Mouse (Mus musculus) kidney, embryonic 16.5 days (tissue): ENCODE results near the gene Wnk2. TPM values are rescaled to one million over a fixed set of nuclear protein-coding genes. Genes with fewer than 3 reads are reported as not detected.

ENCODE experiments used
- ATAC-seq: fragments of 200-750 bp; cut with Nextera tagmentation; 2 replicates; pipeline ENCODE4 v1.8.0; 2017; ENCODE audit warnings: moderate TSS enrichment; ENCODE audit not compliant: low FRiP score, low TSS enrichment
- H3K27ac ChIP-seq: fragments of 300-500 bp; sonication (generic); 2 replicates; pipeline ENCODE4 v1.5.1; 2014; ENCODE audit warnings: low read length
- H3K27me3 ChIP-seq: fragments of 300-500 bp; sonication (generic); 2 replicates; pipeline ENCODE4 v1.6.1; 2014; ENCODE audit warnings: low read length, control low read depth, mixed read lengths; ENCODE audit not compliant: insufficient read depth
- H3K36me3 ChIP-seq: fragments of 300-500 bp; sonication (generic); 2 replicates; pipeline ENCODE4 v1.6.1; 2014; ENCODE audit warnings: low read length, control low read depth, mixed read lengths; ENCODE audit not compliant: insufficient read depth
- H3K4me1 ChIP-seq: fragments of 300-500 bp; sonication (generic); 2 replicates; pipeline ENCODE4 v1.6.1; 2014; ENCODE audit warnings: low read length, control low read depth, mixed read lengths; ENCODE audit not compliant: insufficient read depth
- H3K4me2 ChIP-seq: fragments of 300-500 bp; sonication (generic); replicated peaks from 2 replicates; pipeline ENCODE4 v1.6.1; 2014; ENCODE audit warnings: low read depth, low read length
- H3K4me3 ChIP-seq: fragments of 300-500 bp; sonication (generic); 2 replicates; pipeline ENCODE4 v1.5.1; 2014; ENCODE audit warnings: mild to moderate bottlenecking, low read length
- H3K9ac ChIP-seq: fragments of 300-500 bp; sonication (generic); replicated peaks from 2 replicates; pipeline ENCODE4 v1.6.1; 2014; ENCODE audit warnings: low read length
- H3K9me3 ChIP-seq: fragments of 300-500 bp; sonication (generic); 2 replicates; pipeline ENCODE4 v1.6.1; 2016; ENCODE audit warnings: low read length, control low read depth
- WGBS: fragments of 180-500 bp; shearing (Covaris S2); extraction: QIAGEN DNeasy Blood & Tissue Kit; methylation state at CpG from one replicate; pipeline ENCODE4 v1.1.7; 2014; 5-methylcytosine and 5-hydroxymethylcytosine counted together
- polyA plus RNA-seq: library from polyadenylated mRNA; unstranded; fragments of >200 nt; fragmentation: Nextera tagmentation; extraction: Ambion mirVana; gene quantifications from 2 replicates; pipeline ENCODE4 v1.2.1, GENCODE M21; 2015

Wnk2 gene
- polyA plus RNA-seq, 1 experiment from 2014 or later: 1.0 TPM

- no peaks in the 10 kb centered on the region for H3K9me3 ChIP-seq
- 57% methylated on average over 12 of the region's 12 CpGs for WGBS
- H3K4me1 ChIP-seq: peaks cover 58% of the 10 kb centered on the region
- no peaks in the 10 kb centered on the region for H3K27me3 ChIP-seq
- no peak for ATAC-seq
- no peaks in the 10 kb centered on the region for H3K36me3 ChIP-seq
- no peak overlapping the region for H3K4me3 ChIP-seq
- H3K9ac ChIP-seq: peak overlapping the region; percentile 37; the same call in 1 of the 2 replicates
- H3K27ac ChIP-seq: peak overlapping the region; percentile 64
- peak overlapping the region; percentile 15; the same call in 1 of the 2 replicates for H3K4me2 ChIP-seq
Measured at GRCm38 (mm10) chr13:49189970-49190870, 42.4 kb upstream of the Wnk2 start.

GRCm38 (mm10) chr13:49188966-49189360 is 41.1 kb upstream of the Wnk2 start:
- no peak overlapping the region for H3K27ac ChIP-seq
- peak overlapping the region; percentile 97; the same call in 1 of the 2 replicates for H3K4me2 ChIP-seq
- H3K27me3 ChIP-seq: no peaks in the 10 kb centered on the region

GRCm38 (mm10) chr13:49188219-49188965 is 40.6 kb upstream of the Wnk2 start:
- 29% methylated on average over 15 of the region's 15 CpGs for WGBS
- peak overlapping the region; percentile 97 for H3K4me2 ChIP-seq
- peak; percentile 9; the same call in 1 of the 2 replicates for ATAC-seq
- peak overlapping the region; percentile 83 for H3K9ac ChIP-seq
- peak overlapping the region; percentile 75 for H3K27ac ChIP-seq
- no peaks in the 10 kb centered on the region for H3K9me3 ChIP-seq
- peak overlapping the region; percentile 79 for H3K4me3 ChIP-seq
- H3K36me3 ChIP-seq: no peaks in the 10 kb centered on the region
- H3K4me1 ChIP-seq: peaks cover 58% of the 10 kb centered on the region
- H3K27me3 ChIP-seq: no peaks in the 10 kb centered on the region

More at GRCm38 (mm10) chr13:49188966-49189360, 41.1 kb upstream of the Wnk2 start:
- ATAC-seq: no peak
- peaks cover 58% of the 10 kb centered on the region for H3K4me1 ChIP-seq
- H3K9ac ChIP-seq: no peak overlapping the region
- 56% methylated on average over 2 of the region's 2 CpGs for WGBS
- H3K9me3 ChIP-seq: no peaks in the 10 kb centered on the region
- H3K36me3 ChIP-seq: no peaks in the 10 kb centered on the region
- no peak overlapping the region for H3K4me3 ChIP-seq

GRCm38 (mm10) chr13:49187288-49188218 is 39.7 kb upstream of the Wnk2 start, which contains the start of gene Ninj1:
TSS of gene Ninj1 (plus strand) at chr13:49187485.
- Histone ChIP-seq H3K36me3 (no peaks in the 10 kb centered on the region), H3K27ac (peak within 1 kb of the TSS; percentile 76), H3K9ac (peak within 1 kb of the TSS; percentile 83), H3K4me1 (peaks cover 56% of the 10 kb centered on the region), H3K27me3 (no peaks in the 10 kb centered on the region), H3K4me2 (peak within 1 kb of the TSS; percentile 97), H3K4me3 (peak within 1 kb of the TSS; percentile 79), H3K9me3 (no peaks in the 10 kb centered on the region)
- ATAC-seq: peak; percentile 92
- WGBS: under 1% methylated on average over 74 of the region's 87 CpGs

- Histone ChIP-seq H3K4me2 (peak overlapping the region; percentile 97), H3K4me1 (peaks cover 49% of the 10 kb centered on the region), H3K4me3 (peak overlapping the region; percentile 79), H3K27ac (peak overlapping the region; percentile 76), H3K27me3 (no peaks in the 10 kb centered on the region), H3K9me3 (no peaks in the 10 kb centered on the region), H3K36me3 (no peaks in the 10 kb centered on the region), H3K9ac (peak overlapping the region; percentile 75)
- 25% methylated on average over 11 of the region's 11 CpGs for WGBS
- peak; percentile 13 for ATAC-seq
Measured at GRCm38 (mm10) chr13:49186798-49187287, 39.0 kb upstream of the Wnk2 start.

- Histone ChIP-seq H3K4me1 (peaks cover 17% of the 10 kb centered on the region), H3K9me3 (no peaks in the 10 kb centered on the region), H3K27ac (no peak overlapping the region), H3K4me3 (no peak overlapping the region), H3K9ac (no peak overlapping the region), H3K36me3 (no peaks in the 10 kb centered on the region), H3K27me3 (no peaks in the 10 kb centered on the region), H3K4me2 (no peak overlapping the region)
- 40% methylated on average over 5 of the region's 5 CpGs for WGBS
- ATAC-seq: no peak
Measured at GRCm38 (mm10) chr13:49183646-49184045, 35.8 kb upstream of the Wnk2 start.

GRCm38 (mm10) chr13:49183161-49183560 is 35.3 kb upstream of the Wnk2 start:
- no peak for ATAC-seq

GRCm38 (mm10) chr13:49181411-49181984 is 33.7 kb upstream of the Wnk2 start:
- WGBS: 58% methylated on average over 3 of the region's 3 CpGs
- H3K9me3 ChIP-seq: no peaks in the 10 kb centered on the region
- H3K36me3 ChIP-seq: no peaks in the 10 kb centered on the region
- no peaks in the 10 kb centered on the region for H3K27me3 ChIP-seq
- H3K27ac ChIP-seq: no peak overlapping the region
- no peak overlapping the region for H3K4me3 ChIP-seq
- no peak overlapping the region for H3K4me2 ChIP-seq
- no peak for ATAC-seq
- no peak overlapping the region for H3K9ac ChIP-seq
- no peaks in the 10 kb centered on the region for H3K4me1 ChIP-seq

More at GRCm38 (mm10) chr13:49183161-49183560, 35.3 kb upstream of the Wnk2 start:
- Histone ChIP-seq H3K27me3 (no peaks in the 10 kb centered on the region), H3K4me2 (no peak overlapping the region), H3K36me3 (no peaks in the 10 kb centered on the region), H3K9me3 (no peaks in the 10 kb centered on the region), H3K4me1 (peaks cover 12% of the 10 kb centered on the region), H3K4me3 (no peak overlapping the region), H3K9ac (no peak overlapping the region), H3K27ac (no peak overlapping the region)
- WGBS: 68% methylated on average over 5 of the region's 5 CpGs
